Mouse (Mus musculus): Measurements from ENCODE around the gene Cpt2. TPM values are rescaled to one million over a fixed set of nuclear protein-coding genes. Genes with fewer than 3 reads are reported as not detected.

Cpt2 gene
- polyA plus RNA-seq, 1 experiment from 2014 or later: 33.9 TPM

DNA sequence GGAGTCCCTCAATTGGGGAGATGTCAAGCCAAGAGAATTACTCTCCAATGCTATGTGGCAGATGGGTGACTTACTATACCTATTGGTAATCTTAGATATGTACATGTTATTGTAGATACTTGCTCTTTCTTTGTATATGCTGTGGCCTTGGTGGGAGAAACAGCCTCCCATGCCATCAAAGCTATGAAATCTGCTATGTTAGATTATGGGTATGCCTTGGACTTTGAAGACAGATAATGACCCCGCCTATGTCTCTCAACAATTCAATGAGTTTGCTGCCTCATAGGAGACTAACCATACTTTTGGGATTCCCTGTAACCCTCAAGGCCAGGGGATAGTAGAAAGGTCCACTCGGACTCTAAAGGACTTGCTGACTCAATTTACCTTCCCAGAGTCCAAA lies 4.9 kb upstream of the Cpt2 start:
- Histone ChIP-seq H3K27ac (ENCODE audit: low read length) (no peak overlapping the region), H3K4me3 (ENCODE audit: low read depth, low read length) (no peak overlapping the region), H3K9ac (replicated peaks; ENCODE audit: low read depth) (no peak overlapping the region), H3K27me3 (replicated peaks; ENCODE audit: insufficient read depth, low read length) (no peaks in the 10 kb centered on the region), H3K4me1 (ENCODE audit: insufficient read depth, low read depth, low read length) (no peaks in the 10 kb centered on the region), H3K36me3 (ENCODE audit: insufficient read depth, low read length) (no peaks in the 10 kb centered on the region), H3K4me2 (replicated peaks; ENCODE audit: low read depth, low read length) (no peak overlapping the region), H3K9me3 (ENCODE audit: low read length) (no peaks in the 10 kb centered on the region)
- no peak for DNase-seq (ENCODE audit: low spot score)
- WGBS: 57% methylated on average over 2 of the region's 2 CpGs
- TF ChIP-seq CTCF (IDR thresholded peaks at IDR 0.05) (no peak), EP300 (IDR thresholded peaks at IDR 0.05) (no peak)
- ATAC-seq: no peak

DNA sequence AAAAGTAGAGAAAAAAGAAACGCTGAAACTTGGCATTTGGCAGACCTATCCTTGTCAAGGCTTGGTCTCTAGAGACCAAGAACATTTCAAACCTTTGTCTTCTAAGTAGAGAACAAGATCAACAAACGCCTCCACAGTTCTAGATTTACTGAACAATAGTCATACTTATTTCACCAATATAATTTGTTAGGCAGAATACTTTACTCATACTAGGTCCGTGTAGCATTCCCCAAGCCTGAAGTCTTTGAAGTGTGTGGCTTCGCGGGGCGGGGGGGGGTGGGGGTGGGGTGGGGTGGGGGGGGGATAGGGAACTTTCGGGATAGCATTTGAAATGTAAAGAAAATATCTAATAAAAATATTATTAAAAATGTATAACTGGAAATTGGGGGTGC lies 389 bp upstream of the Cpt2 start:
- H3K27ac ChIP-seq (ENCODE audit: low read length): peak overlapping the region; percentile 48; the same call in 1 of the 2 replicates
- H3K4me1 ChIP-seq (ENCODE audit: insufficient read depth, low read depth, low read length): peaks cover 8% of the 10 kb centered on the region; the same call in 1 of the 2 replicates
- DNase-seq (ENCODE audit: low spot score): no peak
- no peaks in the 10 kb centered on the region for H3K36me3 ChIP-seq (ENCODE audit: insufficient read depth, low read length)
- H3K4me2 ChIP-seq (replicated peaks; ENCODE audit: low read depth, low read length): peak overlapping the region; percentile 86
- no peak overlapping the region for H3K9ac ChIP-seq (replicated peaks; ENCODE audit: low read depth)
- WGBS: 29% methylated on average over 7 of the region's 7 CpGs
- no peak for TF ChIP-seq EP300 (IDR thresholded peaks at IDR 0.05)
- H3K4me3 ChIP-seq (ENCODE audit: low read depth, low read length): peak overlapping the region; percentile 72
- H3K9me3 ChIP-seq (ENCODE audit: low read length): no peaks in the 10 kb centered on the region
- H3K27me3 ChIP-seq (replicated peaks; ENCODE audit: insufficient read depth, low read length): no peaks in the 10 kb centered on the region
- no peak for ATAC-seq

DNA sequence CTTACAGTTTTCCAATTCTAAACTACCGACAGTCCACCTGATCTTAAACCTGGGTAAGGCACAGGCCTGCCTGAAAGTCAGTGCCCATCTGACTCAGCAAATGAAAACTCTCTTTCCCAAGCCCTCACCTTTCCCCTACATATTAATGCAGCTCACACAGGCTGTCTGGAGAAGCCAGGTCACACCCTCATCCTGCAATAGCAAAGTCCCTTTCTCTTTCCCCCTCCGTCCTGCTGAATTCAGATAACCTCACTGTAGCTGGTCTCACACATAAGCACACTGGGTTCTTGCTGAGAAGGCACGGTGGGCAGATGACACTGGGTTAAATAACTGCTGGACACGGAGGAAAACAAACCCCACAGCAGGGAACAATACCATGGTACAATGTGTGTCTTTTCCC lies 1.5 kb downstream of the Cpt2 start:
- WGBS: 50% methylated on average over 4 of the region's 4 CpGs
- peak overlapping the region; percentile 90; the same call in 1 of the 2 replicates for H3K27ac ChIP-seq (ENCODE audit: low read length)
- DNase-seq (ENCODE audit: low spot score): peak; percentile 68

DNA sequence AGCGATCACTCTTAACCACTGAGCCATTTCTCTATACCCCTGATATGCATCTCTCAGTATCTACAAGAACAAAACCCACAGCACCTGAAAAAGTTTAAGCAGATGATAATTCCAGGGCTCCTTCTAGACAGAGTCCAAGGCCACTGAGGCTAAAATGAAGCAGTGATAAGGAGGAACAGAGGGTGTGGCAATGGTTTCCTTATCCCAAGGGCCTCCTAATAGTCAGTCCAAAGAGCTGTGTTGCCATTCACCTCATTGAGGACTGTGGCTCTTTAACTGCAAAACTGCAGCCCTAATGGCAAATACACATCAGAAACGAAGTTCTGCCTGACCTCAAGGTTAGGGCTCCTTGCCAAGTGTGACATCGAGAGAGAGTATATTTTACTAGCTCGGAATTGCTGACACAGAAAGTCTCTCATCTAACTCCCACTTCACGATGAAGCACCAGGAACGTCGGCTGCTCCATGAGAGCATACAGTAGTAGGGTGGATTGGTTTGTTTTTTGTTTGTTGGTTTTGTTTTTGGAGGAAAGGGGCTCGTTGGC lies 2.2 kb downstream of the Cpt2 start:
- no peak overlapping the region for H3K4me3 ChIP-seq (ENCODE audit: low read depth, low read length)
- TF ChIP-seq CTCF (IDR thresholded peaks at IDR 0.05): no peak
- no peak for TF ChIP-seq EP300 (IDR thresholded peaks at IDR 0.05)
- H3K4me1 ChIP-seq (ENCODE audit: insufficient read depth, low read depth, low read length): peaks cover 8% of the 10 kb centered on the region; the same call in 1 of the 2 replicates
- H3K4me2 ChIP-seq (replicated peaks; ENCODE audit: low read depth, low read length): no peak overlapping the region
- 39% methylated on average over 8 of the region's 8 CpGs for WGBS
- H3K27ac ChIP-seq (ENCODE audit: low read length): no peak overlapping the region
- H3K9me3 ChIP-seq (ENCODE audit: low read length): no peaks in the 10 kb centered on the region
- no peak overlapping the region for H3K9ac ChIP-seq (replicated peaks; ENCODE audit: low read depth)
- no peaks in the 10 kb centered on the region for H3K27me3 ChIP-seq (replicated peaks; ENCODE audit: insufficient read depth, low read length)
- no peak for ATAC-seq
- peak; percentile 52 for DNase-seq (ENCODE audit: low spot score)
- H3K36me3 ChIP-seq (ENCODE audit: insufficient read depth, low read length): no peaks in the 10 kb centered on the region

More for the DNA sequence above, 1.5 kb downstream of the Cpt2 start:
- peak overlapping the region; percentile 86 for H3K4me2 ChIP-seq (replicated peaks; ENCODE audit: low read depth, low read length)
- no peak overlapping the region for H3K9ac ChIP-seq (replicated peaks; ENCODE audit: low read depth)
- no peak for TF ChIP-seq EP300 (IDR thresholded peaks at IDR 0.05)
- no peak for TF ChIP-seq CTCF (IDR thresholded peaks at IDR 0.05)
- 0 out of 2 replicates have a peak, but pooled peaks have one; percentile 5 for ATAC-seq
- H3K9me3 ChIP-seq (ENCODE audit: low read length): no peaks in the 10 kb centered on the region
- H3K36me3 ChIP-seq (ENCODE audit: insufficient read depth, low read length): no peaks in the 10 kb centered on the region
- H3K4me3 ChIP-seq (ENCODE audit: low read depth, low read length): no peak overlapping the region
- peaks cover 8% of the 10 kb centered on the region; the same call in 1 of the 2 replicates for H3K4me1 ChIP-seq (ENCODE audit: insufficient read depth, low read depth, low read length)
- H3K27me3 ChIP-seq (replicated peaks; ENCODE audit: insufficient read depth, low read length): no peaks in the 10 kb centered on the region

DNA sequence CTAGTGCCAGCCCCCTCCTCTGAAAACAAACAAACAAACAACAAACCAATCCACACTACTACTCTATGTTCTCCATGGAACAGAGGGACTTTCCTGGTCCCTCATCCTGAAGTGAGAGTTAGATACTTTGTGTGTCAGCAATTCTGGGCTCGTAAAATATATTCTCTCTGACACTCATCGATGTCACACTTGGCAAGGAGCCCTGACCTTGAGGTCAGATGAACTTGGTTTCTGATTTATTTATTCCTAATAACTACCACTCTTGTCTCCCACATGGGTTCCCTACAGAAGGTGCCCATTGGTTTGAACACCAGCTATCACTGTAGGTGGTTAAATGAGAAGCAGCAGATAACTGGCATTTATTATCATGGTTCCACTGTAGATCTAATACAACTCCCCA lies 3.1 kb downstream of the Cpt2 start:
- H3K9ac ChIP-seq (replicated peaks; ENCODE audit: low read depth): no peak overlapping the region
- H3K4me1 ChIP-seq (ENCODE audit: insufficient read depth, low read depth, low read length): peaks cover 8% of the 10 kb centered on the region; the same call in 1 of the 2 replicates
- H3K4me3 ChIP-seq (ENCODE audit: low read depth, low read length): no peak overlapping the region
- no peaks in the 10 kb centered on the region for H3K27me3 ChIP-seq (replicated peaks; ENCODE audit: insufficient read depth, low read length)
- no peak overlapping the region for H3K27ac ChIP-seq (ENCODE audit: low read length)
- no peak for DNase-seq (ENCODE audit: low spot score)
- ATAC-seq: no peak
- H3K4me2 ChIP-seq (replicated peaks; ENCODE audit: low read depth, low read length): no peak overlapping the region
- no peaks in the 10 kb centered on the region for H3K36me3 ChIP-seq (ENCODE audit: insufficient read depth, low read length)
- H3K9me3 ChIP-seq (ENCODE audit: low read length): no peaks in the 10 kb centered on the region
- no peak for TF ChIP-seq EP300 (IDR thresholded peaks at IDR 0.05)
- no peak for TF ChIP-seq CTCF (IDR thresholded peaks at IDR 0.05)
- WGBS: 66% methylated on average over 2 of the region's 2 CpGs

DNA sequence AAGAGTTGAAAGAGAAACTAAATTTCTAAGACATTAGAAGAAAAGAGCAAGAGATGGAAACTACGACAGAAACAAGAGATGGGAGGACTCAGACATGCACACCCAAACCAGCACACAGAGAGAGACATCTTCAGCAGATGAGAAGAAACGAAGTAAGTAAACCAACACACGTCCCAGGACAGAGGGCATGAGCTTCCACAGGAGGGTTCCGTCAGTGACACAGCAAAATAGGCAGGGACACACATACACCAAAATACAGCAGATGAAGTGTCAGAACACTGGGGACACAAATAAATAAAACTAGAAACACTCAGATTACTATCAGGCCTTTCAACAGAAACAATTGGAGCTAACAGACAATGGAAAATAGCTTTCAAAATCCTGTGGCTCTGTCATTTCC lies 13.4 kb downstream of the Cpt2 start:
- 65% methylated on average over 4 of the region's 4 CpGs for WGBS
- peak overlapping the region; percentile 44 for H3K27ac ChIP-seq (ENCODE audit: low read length)
- H3K4me2 ChIP-seq (replicated peaks; ENCODE audit: low read depth, low read length): no peak overlapping the region
- no peak overlapping the region for H3K4me3 ChIP-seq (ENCODE audit: low read depth, low read length)
- no peaks in the 10 kb centered on the region for H3K27me3 ChIP-seq (replicated peaks; ENCODE audit: insufficient read depth, low read length)
- peaks cover 18% of the 10 kb centered on the region; the same call in 1 of the 2 replicates for H3K36me3 ChIP-seq (ENCODE audit: insufficient read depth, low read length)
- peak; percentile 56 for DNase-seq (ENCODE audit: low spot score)
- H3K9ac ChIP-seq (replicated peaks; ENCODE audit: low read depth): no peak overlapping the region
- TF ChIP-seq CTCF (IDR thresholded peaks at IDR 0.05) (no peak), EP300 (IDR thresholded peaks at IDR 0.05) (no peak)
- no peaks in the 10 kb centered on the region for H3K4me1 ChIP-seq (ENCODE audit: insufficient read depth, low read depth, low read length)
- H3K9me3 ChIP-seq (ENCODE audit: low read length): no peaks in the 10 kb centered on the region
- peak; percentile 65 for ATAC-seq
